Mouse (Mus musculus) liver, postnatal 0 days (tissue): ENCODE data around the gene Esr1.

Experiments
- CTCF ChIP-seq: sonication (generic); IDR thresholded peaks from 2 replicates; pipeline ENCODE4 v1.5.1; 2016; ENCODE audit warnings: antibody characterized with exemption, low read depth
- EP300 ChIP-seq: IDR thresholded peaks from 2 replicates; pipeline ENCODE4 v1.6.1; 2016; ENCODE audit warnings: antibody characterized with exemption, low read depth, mild to moderate bottlenecking

DNA sequence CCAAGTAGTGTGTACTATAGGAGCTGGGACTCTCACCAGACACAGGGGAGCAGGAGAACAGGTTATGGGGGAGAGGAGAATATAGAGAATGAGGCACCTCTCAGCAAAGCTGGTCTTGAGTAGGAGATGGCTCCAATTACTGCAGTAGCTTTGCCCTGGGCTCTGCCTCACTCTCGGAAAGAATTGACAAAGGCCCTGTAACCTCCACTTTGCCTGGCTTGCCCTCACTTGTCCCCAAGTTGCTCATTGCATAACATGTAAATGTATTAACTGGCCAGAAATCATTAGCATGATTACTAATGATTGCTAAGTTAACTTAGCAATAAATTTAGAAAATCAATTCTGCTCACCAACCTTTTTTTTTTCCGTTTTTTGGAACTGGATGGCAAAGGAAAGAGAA lies 333.3 kb downstream of the Esr1 start:
- TF ChIP-seq CTCF, result no peak
- TF ChIP-seq EP300, result no peak
